Mouse (Mus musculus) neural tube, embryonic 11.5 days (tissue): ENCODE results near the gene Dmrtb1. TPM values are rescaled to one million over a fixed set of nuclear protein-coding genes. Genes with fewer than 3 reads are reported as not detected.

ENCODE experiments used
- ATAC-seq: fragments of 200-750 bp; cut with Nextera tagmentation; 2 replicates; pipeline ENCODE4 v1.8.0; 2017; ENCODE audit warnings: moderate number of reproducible peaks, mild to moderate bottlenecking, moderate TSS enrichment, moderate library complexity; ENCODE audit not compliant: insufficient read depth, low FRiP score, low TSS enrichment
- DNase-seq: peaks from one replicate; pipeline ENCODE4 v3.0.0-alpha.2; 2015; ENCODE audit warnings: low spot score
- H3K27ac ChIP-seq: fragments of 300-500 bp; sonication (generic); 2 replicates; pipeline ENCODE4 v1.5.1; 2014; ENCODE audit warnings: low read depth, mild to moderate bottlenecking, low read length
- H3K27me3 ChIP-seq: fragments of 300-500 bp; sonication (generic); 2 replicates; pipeline ENCODE4 v1.6.1; 2014; ENCODE audit warnings: mild to moderate bottlenecking, low read length, mixed read lengths; ENCODE audit not compliant: control insufficient read depth, insufficient read depth
- H3K36me3 ChIP-seq: fragments of 300-500 bp; sonication (generic); 2 replicates; pipeline ENCODE4 v1.6.1; 2014; ENCODE audit warnings: mild to moderate bottlenecking, low read length, moderate library complexity, mixed read lengths; ENCODE audit not compliant: control insufficient read depth, insufficient read depth
- H3K4me1 ChIP-seq: fragments of 300-500 bp; sonication (generic); 2 replicates; pipeline ENCODE4 v1.6.1; 2014; ENCODE audit warnings: low read length, mixed read lengths; ENCODE audit not compliant: control insufficient read depth, insufficient read depth
- H3K4me2 ChIP-seq: fragments of 300-500 bp; sonication (generic); 2 replicates; pipeline ENCODE4 v1.6.1; 2014; ENCODE audit warnings: low read depth, mild to moderate bottlenecking, moderate library complexity
- H3K4me3 ChIP-seq: fragments of 300-500 bp; sonication (generic); 2 replicates; pipeline ENCODE4 v1.5.1; 2014; ENCODE audit warnings: low read depth, low read length
- H3K9ac ChIP-seq: fragments of 300-500 bp; sonication (generic); 2 replicates; pipeline ENCODE4 v1.6.1; 2014; ENCODE audit warnings: mild to moderate bottlenecking, low read length
- H3K9me3 ChIP-seq: fragments of 300-500 bp; sonication (generic); 2 replicates; pipeline ENCODE4 v1.6.1; 2016; ENCODE audit warnings: low read length; ENCODE audit not compliant: control insufficient read depth
- WGBS: fragments of 180-500 bp; shearing (Covaris S2); extraction: QIAGEN DNeasy Blood & Tissue Kit; methylation state at CpG from one replicate; pipeline ENCODE4 v1.1.7; 2014; 5-methylcytosine and 5-hydroxymethylcytosine counted together
- polyA plus RNA-seq: library from polyadenylated mRNA; unstranded; fragments of >200 nt; fragmentation: Nextera tagmentation; extraction: Ambion mirVana; gene quantifications from 2 replicates; pipeline ENCODE4 v1.2.1, GENCODE M21; 2014

Dmrtb1 gene
- polyA plus RNA-seq, 1 experiment from 2014 or later = 5.8 TPM

- no peaks in the 10 kb centered on the region for H3K9me3 ChIP-seq
- H3K36me3 ChIP-seq = no peaks in the 10 kb centered on the region
- ATAC-seq = no peak
- no peaks in the 10 kb centered on the region for H3K27me3 ChIP-seq
- DNase-seq = no peak
- WGBS = 7% methylated on average over 11 of the region's 11 CpGs
- no peak overlapping the region for H3K4me3 ChIP-seq
- H3K4me1 ChIP-seq = no peaks in the 10 kb centered on the region
- H3K4me2 ChIP-seq = no peak overlapping the region
- no peak overlapping the region for H3K27ac ChIP-seq
- peak overlapping the region; percentile 44 for H3K9ac ChIP-seq
Measured at GRCm38 (mm10) chr4:107688213-107688612, 4.2 kb upstream of the Dmrtb1 start.

- no peaks in the 10 kb centered on the region for H3K36me3 ChIP-seq
- H3K4me3 ChIP-seq = no peak overlapping the region
- no peak overlapping the region for H3K27ac ChIP-seq
- ATAC-seq (no peak), DNase-seq (no peak)
- no peaks in the 10 kb centered on the region for H3K4me1 ChIP-seq
- H3K4me2 ChIP-seq = no peak overlapping the region
- no peaks in the 10 kb centered on the region for H3K9me3 ChIP-seq
- H3K9ac ChIP-seq = no peak overlapping the region
- WGBS = 37% methylated on average over 12 of the region's 12 CpGs
- no peaks in the 10 kb centered on the region for H3K27me3 ChIP-seq
Measured at GRCm38 (mm10) chr4:107687127-107687526, 3.1 kb upstream of the Dmrtb1 start.

- H3K4me1 ChIP-seq = peaks cover 14% of the 10 kb centered on the region
- no peak overlapping the region for H3K4me2 ChIP-seq
- no peaks in the 10 kb centered on the region for H3K27me3 ChIP-seq
- no peak overlapping the region for H3K27ac ChIP-seq
- no peaks in the 10 kb centered on the region for H3K9me3 ChIP-seq
- DNase-seq (no peak), ATAC-seq (no peak)
- H3K36me3 ChIP-seq = no peaks in the 10 kb centered on the region
- H3K9ac ChIP-seq = no peak overlapping the region
- no peak overlapping the region for H3K4me3 ChIP-seq
- 93% methylated on average over 37 of the region's 37 CpGs for WGBS
Measured at GRCm38 (mm10) chr4:107683006-107683756, 849 bp downstream of the Dmrtb1 start.

GRCm38 (mm10) chr4:107681099-107681849 lies 2.8 kb downstream of the Dmrtb1 start:
- H3K9ac ChIP-seq = no peak overlapping the region
- peak overlapping the region; percentile 15 for H3K27ac ChIP-seq
- peaks cover 14% of the 10 kb centered on the region for H3K4me1 ChIP-seq
- ATAC-seq = peak; percentile 48
- no peak overlapping the region for H3K4me2 ChIP-seq
- WGBS = 37% methylated on average over 9 of the region's 9 CpGs
- H3K4me3 ChIP-seq = no peak overlapping the region
- peak; percentile 25 for DNase-seq
- no peaks in the 10 kb centered on the region for H3K36me3 ChIP-seq
- no peaks in the 10 kb centered on the region for H3K9me3 ChIP-seq
- H3K27me3 ChIP-seq = no peaks in the 10 kb centered on the region

GRCm38 (mm10) chr4:107680311-107681098 lies 3.5 kb downstream of the Dmrtb1 start:
- ATAC-seq (peak; percentile 85), DNase-seq (peak; percentile 46)
- Histone ChIP-seq H3K27ac (peak overlapping the region; percentile 69), H3K4me2 (peak overlapping the region; percentile 25), H3K4me3 (no peak overlapping the region), H3K36me3 (no peaks in the 10 kb centered on the region), H3K9me3 (no peaks in the 10 kb centered on the region), H3K4me1 (peaks cover 14% of the 10 kb centered on the region), H3K9ac (peak overlapping the region; percentile 31), H3K27me3 (no peaks in the 10 kb centered on the region)
- 42% methylated on average over 15 of the region's 15 CpGs for WGBS

- Histone ChIP-seq H3K9me3 (no peaks in the 10 kb centered on the region), H3K4me1 (peaks cover 6% of the 10 kb centered on the region), H3K9ac (no peak overlapping the region), H3K4me3 (no peak overlapping the region), H3K4me2 (no peak overlapping the region), H3K27ac (no peak overlapping the region), H3K36me3 (no peaks in the 10 kb centered on the region), H3K27me3 (no peaks in the 10 kb centered on the region)
- 65% methylated on average over 10 of the region's 10 CpGs for WGBS
- no peak for DNase-seq
- ATAC-seq = no peak
Measured at GRCm38 (mm10) chr4:107675645-107676044, 8.4 kb downstream of the Dmrtb1 start.

GRCm38 (mm10) chr4:107674322-107674644 lies 9.7 kb downstream of the Dmrtb1 start:
- no peak for DNase-seq
- H3K27me3 ChIP-seq = no peaks in the 10 kb centered on the region
- H3K9me3 ChIP-seq = no peaks in the 10 kb centered on the region
- no peak overlapping the region for H3K4me3 ChIP-seq
- H3K4me1 ChIP-seq = no peaks in the 10 kb centered on the region; the same call in 1 of the 2 replicates
- ATAC-seq = peak; percentile 35; the same call in 1 of the 2 replicates
- no peaks in the 10 kb centered on the region for H3K36me3 ChIP-seq
- no peak overlapping the region for H3K9ac ChIP-seq
- no peak overlapping the region for H3K27ac ChIP-seq
- 31% methylated on average over 5 of the region's 5 CpGs for WGBS
- peak overlapping the region; percentile 25 for H3K4me2 ChIP-seq

GRCm38 (mm10) chr4:107673638-107674321 lies 10.2 kb downstream of the Dmrtb1 start:
- H3K27me3 ChIP-seq = no peaks in the 10 kb centered on the region
- WGBS = 15% methylated on average over 23 of the region's 23 CpGs

More at GRCm38 (mm10) chr4:107673638-107674321, 10.2 kb downstream of the Dmrtb1 start:
- peak overlapping the region; percentile 47 for H3K9ac ChIP-seq
- peak overlapping the region; percentile 25 for H3K4me2 ChIP-seq
- H3K4me1 ChIP-seq = no peaks in the 10 kb centered on the region; the same call in 1 of the 2 replicates
- H3K27ac ChIP-seq = peak overlapping the region; percentile 64; the same call in 1 of the 2 replicates
- H3K4me3 ChIP-seq = no peak overlapping the region
- H3K36me3 ChIP-seq = no peaks in the 10 kb centered on the region
- peak; percentile 90 for ATAC-seq
- no peaks in the 10 kb centered on the region for H3K9me3 ChIP-seq
- DNase-seq = peak; percentile 93
